Mouse (Mus musculus) WW6 (cell line): ENCODE measurements around the gene Rnf216.

Experiments
- DNase-seq: peaks from one replicate; pipeline ENCODE4 v3.0.0-alpha.2; 2013; ENCODE audit warnings: low read depth, low spot score

The Rnf216 gene

GRCm38 (mm10) chr5:143000654-143001500 is 111.9 kb downstream of the Rnf216 start:
- no peak for DNase-seq

GRCm38 (mm10) chr5:143000091-143000490 is 112.7 kb downstream of the Rnf216 start:
- DNase-seq = no peak

GRCm38 (mm10) chr5:142998171-142998570 is 114.6 kb downstream of the Rnf216 start:
- DNase-seq = no peak

GRCm38 (mm10) chr5:142997526-142997925 is 115.3 kb downstream of the Rnf216 start:
- DNase-seq = no peak

- no peak for DNase-seq
Measured at GRCm38 (mm10) chr5:142994746-142995145, 118.0 kb downstream of the Rnf216 start.

GRCm38 (mm10) chr5:142989167-142989566 is 123.6 kb downstream of the Rnf216 start:
- DNase-seq = no peak

- no peak for DNase-seq
Measured at GRCm38 (mm10) chr5:142988520-142988919, 124.3 kb downstream of the Rnf216 start.

- DNase-seq = no peak
Measured at GRCm38 (mm10) chr5:142984271-142984670, 128.5 kb downstream of the Rnf216 start.

- DNase-seq = no peak
Measured at GRCm38 (mm10) chr5:142983174-142983573, 129.6 kb downstream of the Rnf216 start.

GRCm38 (mm10) chr5:142982046-142982801 is 130.6 kb downstream of the Rnf216 start:
- DNase-seq = no peak

GRCm38 (mm10) chr5:142976516-142976915 is 136.3 kb downstream of the Rnf216 start:
- DNase-seq = no peak

GRCm38 (mm10) chr5:142974598-142975121 is 138.1 kb downstream of the Rnf216 start:
- no peak for DNase-seq

GRCm38 (mm10) chr5:142973971-142974370 is 138.8 kb downstream of the Rnf216 start:
- DNase-seq = no peak

GRCm38 (mm10) chr5:142968411-142968810 is 144.4 kb downstream of the Rnf216 start:
- no peak for DNase-seq

GRCm38 (mm10) chr5:142964650-142965049 is 148.1 kb downstream of the Rnf216 start:
- no peak for DNase-seq

GRCm38 (mm10) chr5:142963705-142964494 is 148.9 kb downstream of the Rnf216 start:
- no peak for DNase-seq

GRCm38 (mm10) chr5:142963003-142963704 is 149.6 kb downstream of the Rnf216 start:
- DNase-seq = no peak

- DNase-seq = no peak
Measured at GRCm38 (mm10) chr5:142962444-142962961, 150.3 kb downstream of the Rnf216 start.

GRCm38 (mm10) chr5:142961881-142962443 is 150.8 kb downstream of the Rnf216 start:
- peak; percentile 87 for DNase-seq

- no peak for DNase-seq
Measured at GRCm38 (mm10) chr5:142961398-142961880, 151.4 kb downstream of the Rnf216 start.
